Mouse (Mus musculus) neutrophil, adult 5-6 weeks (primary cell): Measurements from ENCODE around the gene Enox1. TPM values are rescaled to one million over a fixed set of nuclear protein-coding genes. Genes with fewer than 3 reads are reported as not detected.
"Not testable (repeated sequence)": the region's sequence is repeated elsewhere in the genome, so short reads cannot be mapped to it uniquely, and the experiment has no call there.

Experiments used
- ATAC-seq: fragments of 151-379, 151-347 bp; 2 replicates; pipeline ENCODE4 v1.8.0; 2017; ENCODE audit warnings: mild to moderate bottlenecking, moderate TSS enrichment; ENCODE audit not compliant: insufficient number of reproducible peaks, poor library complexity, low FRiP score, severe bottlenecking; ENCODE audit errors: extremely low read depth
- total RNA-seq: library from RNA; stranded (forward); fragments of 200-1000 nt; gene quantifications from 2 replicates; pipeline ENCODE4 v1.2.3, GENCODE M21; 2017

Gene Enox1
- total RNA-seq = not detected in 2 replicates

DNA sequence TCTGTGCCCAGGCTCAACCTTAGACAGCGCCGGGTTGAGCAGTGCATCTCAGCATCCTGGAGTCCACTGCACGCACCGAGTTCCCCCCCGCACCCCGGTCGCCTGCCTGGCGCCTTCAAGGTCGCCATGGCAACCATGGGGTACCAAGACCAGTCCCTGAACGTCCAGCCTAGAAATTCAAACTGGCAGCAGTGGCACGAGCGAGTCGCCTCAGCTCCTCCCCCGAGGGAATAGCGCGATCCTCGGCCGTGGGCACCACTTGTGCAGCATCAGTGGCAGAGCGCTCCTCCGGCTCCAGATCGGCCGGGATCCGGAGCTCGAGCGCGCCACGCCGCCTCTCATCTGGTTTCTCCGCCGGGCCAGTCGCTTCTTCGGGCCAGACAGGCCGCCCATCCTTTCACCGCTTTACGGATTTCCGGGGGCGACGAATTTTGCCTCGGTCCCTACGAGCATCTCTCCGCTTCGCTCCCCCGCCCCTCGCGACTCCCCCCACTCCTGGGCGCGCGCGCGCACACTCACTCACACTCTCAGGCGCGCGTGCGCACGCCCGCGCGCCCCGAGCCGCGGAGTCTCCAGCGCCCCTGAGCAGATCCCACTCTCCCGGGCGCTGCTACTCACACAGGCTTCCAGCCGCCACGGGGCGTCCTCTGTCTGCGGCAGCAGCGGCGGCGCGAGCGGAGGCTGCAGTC lies at the start of gene Enox1:
Gene Enox1 (plus strand): TSS at position 542 of the 689 bp plus-strand sequence.
- no peak for ATAC-seq

DNA sequence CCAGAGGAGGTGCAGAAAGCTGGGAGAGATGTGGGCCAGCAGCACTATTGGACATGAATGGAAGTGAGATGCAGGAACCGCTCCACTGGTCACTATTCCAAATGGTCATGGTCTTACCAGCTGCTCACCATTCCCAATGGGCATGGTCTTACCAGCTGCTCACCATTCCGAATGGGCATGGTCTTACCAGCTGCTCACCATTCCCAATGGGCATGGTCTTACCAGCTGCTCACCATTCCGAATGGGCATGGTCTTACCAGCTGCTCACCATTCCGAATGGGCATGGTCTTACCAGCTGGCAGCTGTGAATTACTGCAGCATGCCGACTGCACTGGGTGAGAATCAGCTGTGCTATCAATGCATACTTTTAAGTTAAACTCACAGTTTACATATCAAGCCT lies 45.9 kb upstream of the Enox1 start:
- not testable (repeated sequence) for ATAC-seq

DNA sequence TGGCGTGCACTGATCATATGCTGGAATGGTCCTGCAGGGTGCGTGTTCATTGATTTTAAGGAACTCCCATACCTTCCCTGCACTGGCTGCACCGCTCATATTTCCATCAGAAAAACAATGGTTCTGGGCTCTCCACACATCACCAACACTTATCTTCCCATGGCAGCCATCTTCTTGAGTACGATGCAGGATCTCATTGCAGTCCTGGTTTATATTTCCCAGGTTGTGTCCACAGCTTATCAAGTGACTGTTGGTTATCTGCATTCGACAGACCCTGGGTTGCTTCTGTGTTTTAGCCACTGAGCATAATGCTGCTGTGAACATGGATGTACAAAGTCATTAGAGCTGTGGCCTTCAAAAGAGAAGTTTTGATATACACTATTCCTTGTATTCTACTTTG lies 26.0 kb upstream of the Enox1 start:
- no peak for ATAC-seq

DNA sequence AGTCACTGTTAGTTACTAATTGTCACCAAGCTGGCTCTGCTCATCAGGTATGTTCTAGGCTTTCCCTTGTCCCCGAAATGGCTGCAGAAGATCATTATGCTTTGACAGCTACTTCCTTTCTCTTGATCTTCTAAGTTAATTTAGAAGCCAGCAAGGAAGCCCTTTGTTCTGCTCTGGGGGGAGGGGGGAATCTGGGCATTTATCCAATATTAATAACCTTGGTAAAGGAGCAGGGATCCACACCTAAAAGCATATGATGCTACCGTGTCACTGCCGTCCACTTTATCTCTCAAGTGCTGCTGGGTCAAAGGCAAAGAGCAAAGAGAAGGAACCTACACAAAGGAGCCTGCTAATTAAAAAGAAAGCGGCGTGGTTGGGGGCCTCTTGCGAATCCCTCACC lies 19.6 kb upstream of the Enox1 start:
- no peak for ATAC-seq

DNA sequence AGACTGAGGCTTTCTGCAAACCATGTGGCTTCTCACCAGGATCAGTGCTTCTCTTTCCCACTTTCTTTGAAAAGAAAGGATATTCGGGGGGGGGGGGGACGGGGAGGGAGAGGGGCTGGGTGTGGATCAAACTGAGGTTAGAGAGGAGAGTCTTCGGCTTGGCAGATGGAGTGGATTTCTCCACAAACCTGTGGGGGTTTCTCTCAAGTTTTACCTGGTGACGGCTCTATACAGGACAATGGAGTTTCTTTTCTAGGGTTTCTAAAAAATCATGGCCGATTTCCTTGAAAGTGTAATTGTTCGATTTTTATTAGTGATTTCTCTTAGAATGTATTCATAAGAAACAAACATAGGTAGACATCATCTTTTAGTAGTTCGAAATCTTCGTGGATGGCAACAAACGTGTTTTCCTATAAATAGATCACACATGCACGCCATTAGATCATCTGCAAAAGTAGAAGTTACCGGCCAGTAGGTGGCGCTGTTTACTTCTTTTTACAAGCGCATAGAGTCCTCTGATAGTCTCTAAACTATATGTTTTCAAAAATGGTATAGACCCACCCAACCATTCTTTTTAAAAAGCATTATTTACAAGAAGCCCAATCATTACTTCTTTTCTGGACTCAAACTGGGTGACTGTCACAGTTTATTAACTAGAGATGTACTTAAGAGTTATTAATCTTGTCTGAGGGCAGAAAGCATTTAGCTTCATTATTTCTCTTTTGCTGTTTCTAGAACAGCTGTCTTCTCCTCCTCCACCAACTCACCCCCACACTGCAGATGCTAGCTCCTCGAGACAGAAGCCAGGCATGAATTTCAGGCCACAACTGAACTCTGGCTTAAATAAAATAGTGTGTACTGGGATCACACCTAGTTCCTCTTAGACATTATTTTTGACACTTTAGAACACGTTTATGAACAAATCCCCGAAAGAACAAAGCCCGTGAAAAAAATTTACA lies 15.0 kb upstream of the Enox1 start:
- ATAC-seq = no peak

DNA sequence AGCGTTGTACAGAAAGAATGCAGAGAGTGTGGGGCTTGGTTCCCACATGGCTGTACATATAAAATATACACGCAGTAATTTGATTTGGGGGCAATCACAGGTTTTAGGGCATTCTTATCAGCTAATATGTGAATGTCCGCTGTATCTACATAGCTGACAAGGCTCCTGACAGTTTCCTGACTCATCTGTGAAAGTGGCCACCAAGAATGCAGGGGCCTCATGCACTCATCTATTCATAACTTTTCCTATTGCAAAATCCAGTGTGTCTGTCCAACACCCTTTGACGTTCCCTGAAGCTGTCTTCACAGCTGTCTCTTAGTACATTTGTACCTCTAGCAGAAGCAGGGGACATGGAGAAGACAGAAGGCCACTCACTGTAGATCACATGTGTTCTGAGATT lies 11.5 kb upstream of the Enox1 start:
- ATAC-seq = no peak

DNA sequence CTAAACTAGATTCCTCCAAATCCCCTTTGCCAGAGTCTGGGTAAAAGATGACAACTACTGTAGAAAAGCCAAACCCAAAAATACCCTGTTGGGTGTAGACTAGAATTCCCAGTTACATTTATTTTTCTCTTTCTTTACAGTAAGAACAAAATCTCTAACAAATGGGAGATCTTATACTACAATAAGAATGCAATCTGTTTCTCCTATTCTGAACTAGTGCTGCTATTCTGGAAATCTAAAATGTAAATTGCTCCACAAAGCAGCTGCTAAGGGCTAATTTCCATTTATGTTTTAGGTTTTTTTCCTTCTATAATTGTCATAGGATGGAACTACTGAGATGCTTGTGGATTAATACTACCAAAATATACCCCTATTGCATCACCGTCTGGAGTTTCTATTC lies 8.9 kb upstream of the Enox1 start:
- ATAC-seq = no peak

- no peak for ATAC-seq
Measured at GRCm38 (mm10) chr14:77150556-77150955, 6.0 kb upstream of the Enox1 start.

- ATAC-seq = no peak
Measured at GRCm38 (mm10) chr14:77151431-77151830, 5.1 kb upstream of the Enox1 start.

DNA sequence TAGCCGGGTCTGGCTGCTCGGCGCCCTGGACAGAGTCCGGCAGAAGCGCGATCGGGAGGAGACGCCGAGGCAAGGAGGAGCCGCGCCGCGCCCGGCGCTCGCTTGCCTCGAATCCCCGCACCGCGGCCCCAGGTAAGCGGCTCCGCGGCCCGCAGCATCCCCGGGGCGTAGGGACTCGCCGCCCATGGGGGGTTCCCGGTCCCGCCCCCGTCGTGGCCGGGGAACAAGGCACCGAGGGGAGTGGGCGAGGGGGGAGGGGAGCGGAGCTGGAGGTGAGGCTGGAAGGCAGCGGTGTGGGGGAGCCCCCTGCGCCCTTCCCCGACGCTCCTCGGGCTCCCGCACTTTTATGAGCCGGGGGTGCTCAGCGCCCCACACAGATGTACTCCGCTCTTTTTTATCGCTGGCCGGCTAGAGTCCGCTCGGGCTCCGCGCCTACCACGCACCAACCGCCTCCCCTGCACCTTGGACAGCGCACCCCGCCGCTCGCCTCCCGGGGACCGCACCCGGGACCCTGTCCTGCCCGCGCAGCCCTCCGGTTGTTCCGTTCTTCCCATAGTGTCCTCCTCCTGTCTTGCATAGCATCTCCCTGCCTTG lies 445 bp downstream of the Enox1 start:
- ATAC-seq = no peak

- ATAC-seq = no peak
Measured at GRCm38 (mm10) chr14:77157505-77157911, 945 bp downstream of the Enox1 start.

DNA sequence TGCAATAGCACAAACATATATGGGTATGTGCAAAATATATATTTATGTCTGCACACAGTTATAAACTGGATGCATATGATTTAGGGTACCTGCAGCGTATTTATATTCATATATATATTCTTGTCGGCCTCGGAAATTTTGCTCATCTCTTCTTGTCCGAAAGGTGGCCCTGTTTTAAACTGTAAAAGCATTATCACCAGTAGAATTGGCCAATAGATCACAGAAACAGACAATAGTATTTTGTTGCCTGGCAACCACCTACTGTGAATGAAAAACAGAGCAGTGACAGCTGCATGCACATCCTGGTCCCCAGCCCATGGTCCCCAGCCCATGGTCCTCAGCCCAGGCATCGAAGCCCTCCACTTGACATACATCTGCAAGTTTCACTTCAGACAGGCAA lies 2.8 kb downstream of the Enox1 start:
- no peak for ATAC-seq

DNA sequence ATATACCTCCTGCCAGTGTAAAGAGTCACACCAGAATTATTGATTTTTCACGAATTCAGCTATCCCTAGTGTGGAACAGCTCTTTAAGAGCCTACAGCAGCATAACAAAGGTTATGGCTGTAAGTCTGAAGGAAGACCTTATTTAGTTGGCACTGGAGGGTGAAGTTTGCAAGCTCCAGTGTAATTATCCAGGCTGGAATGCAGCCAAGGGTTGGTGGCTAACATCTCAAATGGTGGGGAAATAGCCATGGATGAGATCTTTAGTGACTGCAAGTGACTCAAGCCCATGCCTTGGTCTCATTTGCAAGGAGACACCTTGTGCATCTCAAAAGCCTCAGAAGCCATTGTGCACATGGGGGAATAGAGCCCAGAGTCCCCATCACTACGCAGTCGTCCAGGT lies 5.9 kb downstream of the Enox1 start:
- no peak for ATAC-seq

DNA sequence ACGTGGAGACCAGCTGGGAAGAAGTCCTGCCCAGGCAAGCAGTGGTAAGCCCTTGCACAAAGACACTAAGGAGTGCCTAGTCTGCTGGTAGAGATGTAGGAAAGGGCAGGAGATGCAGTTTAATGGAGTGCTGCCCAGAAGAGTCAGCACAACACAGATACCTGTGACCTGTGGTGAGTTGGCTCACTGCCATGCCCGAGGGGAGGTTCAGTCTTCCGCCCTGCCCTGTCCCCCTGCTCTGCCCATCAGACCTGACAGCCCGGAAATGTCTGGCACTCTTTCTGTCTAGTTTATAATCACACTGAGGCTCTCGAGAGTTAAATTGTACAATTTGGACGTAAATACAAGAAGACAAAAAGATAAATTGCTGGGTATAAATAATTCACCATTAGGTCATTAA lies 7.8 kb downstream of the Enox1 start:
- ATAC-seq = no peak

GRCm38 (mm10) chr14:77168161-77168560 lies 11.6 kb downstream of the Enox1 start:
- no peak for ATAC-seq

DNA sequence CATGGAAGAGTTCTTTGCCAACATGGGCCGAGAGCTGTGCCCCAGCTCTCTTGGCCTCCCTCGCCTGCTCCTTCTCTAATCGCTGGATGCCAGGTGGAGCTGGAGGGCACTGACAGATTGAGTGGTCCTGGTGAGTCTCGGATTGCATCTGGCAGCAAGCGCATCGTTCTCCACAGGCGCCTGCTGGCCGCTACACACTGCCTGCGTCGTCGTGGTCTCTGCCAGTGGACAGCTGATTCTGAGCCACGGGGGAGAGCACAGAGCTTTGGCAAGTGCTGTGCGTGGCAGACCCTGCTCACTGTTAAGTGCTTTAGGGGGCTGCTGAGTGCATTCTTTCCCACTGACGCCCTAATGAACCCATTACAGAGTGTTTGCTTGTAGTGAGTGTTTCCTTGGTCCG lies 17.9 kb downstream of the Enox1 start:
- no peak for ATAC-seq

GRCm38 (mm10) chr14:77174931-77175330 lies 18.4 kb downstream of the Enox1 start:
- no peak for ATAC-seq

DNA sequence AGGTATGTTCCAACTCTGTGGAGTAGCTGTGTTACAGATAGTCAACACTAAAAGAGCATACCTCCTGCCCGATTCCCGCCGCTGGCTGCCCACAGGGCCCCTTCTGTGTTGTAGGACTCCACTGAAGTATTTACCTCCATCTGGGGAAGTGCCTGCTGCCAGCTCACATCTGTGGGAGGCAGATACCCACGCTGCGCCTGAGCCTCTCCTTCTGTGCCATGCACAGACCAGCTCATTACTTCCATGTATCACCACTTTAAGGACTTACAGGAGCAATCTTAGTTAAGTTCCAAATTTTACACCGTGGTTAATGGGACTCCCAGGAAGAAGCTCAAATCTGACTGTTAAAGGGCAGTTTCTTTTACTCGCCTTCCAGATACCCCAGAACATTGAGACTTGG lies 23.7 kb downstream of the Enox1 start:
- ATAC-seq = no peak

DNA sequence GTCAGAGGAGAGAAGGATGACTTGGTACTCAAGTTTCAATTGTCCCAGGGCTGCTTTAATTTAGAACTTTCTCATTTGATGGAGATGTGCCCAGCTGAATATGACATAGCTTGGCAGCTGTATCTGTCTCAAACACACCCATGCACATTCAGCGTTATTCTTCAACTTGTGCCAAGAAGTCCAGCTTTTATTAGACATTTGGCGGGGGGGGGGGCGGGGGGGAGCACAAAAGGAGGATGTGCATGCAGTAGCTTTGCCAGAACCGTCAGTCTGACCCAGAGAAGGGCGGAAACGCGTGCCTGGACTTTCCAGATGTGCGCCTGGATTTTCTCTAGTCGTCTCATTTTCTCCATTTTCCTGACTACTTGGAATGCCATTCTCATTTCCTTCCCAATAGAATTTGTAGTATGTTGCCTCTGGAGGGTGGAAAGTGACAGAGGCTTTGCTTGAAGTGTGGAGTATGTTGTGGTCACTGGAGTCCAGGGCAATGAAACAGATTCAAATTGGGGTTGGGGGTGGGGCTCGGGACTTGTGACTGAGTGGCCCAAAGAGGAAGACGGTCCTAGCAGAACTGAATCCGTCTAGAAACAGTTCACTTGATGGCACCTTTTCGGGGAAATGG lies 24.3 kb downstream of the Enox1 start:
- ATAC-seq = no peak
